Mouse (Mus musculus) left cerebral cortex, adult 8-10 months (tissue): ENCODE data around the gene Hoxc12. TPM values are rescaled to one million over a fixed set of nuclear protein-coding genes. Genes with fewer than 3 reads are reported as not detected.

Source experiments
- DNase-seq, 2 experiments: peaks; one replicate each; pipeline ENCODE4 v3.0.0; 2022; ENCODE audit warnings: low spot score in 2 of 2
- total RNA-seq, 4 experiments: library from RNA; stranded (reverse); gene quantifications; 2 replicates each; pipeline ENCODE4 v1.2.4; 2022

Gene Hoxc12
- total RNA-seq, 4 experiments from 2014 or later = not detected

DNA sequence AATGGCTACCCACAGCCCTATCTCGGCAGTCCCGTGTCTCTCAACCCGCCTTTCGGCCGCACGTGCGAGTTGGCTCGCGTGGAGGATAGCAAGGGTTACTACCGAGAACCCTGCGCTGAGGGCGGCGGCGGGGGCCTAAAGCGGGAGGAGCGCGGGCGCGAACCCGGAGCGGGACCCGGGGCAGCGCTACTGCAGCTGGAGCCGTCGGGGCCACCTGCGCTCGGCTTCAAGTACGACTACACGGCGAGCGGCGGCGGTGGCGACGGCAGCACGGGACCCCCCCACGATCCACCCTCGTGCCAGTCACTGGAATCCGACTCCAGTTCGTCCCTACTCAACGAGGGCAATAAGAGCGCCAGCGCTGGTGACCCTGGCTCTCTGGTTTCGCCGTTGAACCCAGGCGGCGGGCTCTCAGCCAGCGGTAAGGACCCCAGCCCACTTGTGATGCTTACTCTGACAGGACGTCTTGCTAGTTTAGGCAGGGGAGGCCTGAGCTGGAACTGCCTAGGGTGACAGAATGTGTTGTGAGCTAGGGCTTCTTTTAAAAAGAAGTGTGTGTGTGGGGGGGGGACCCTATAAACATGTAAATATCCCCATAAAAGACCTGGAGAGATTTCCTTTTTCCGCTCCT is 594 bp downstream of the Hoxc12 start:
- DNase-seq = no peak

DNA sequence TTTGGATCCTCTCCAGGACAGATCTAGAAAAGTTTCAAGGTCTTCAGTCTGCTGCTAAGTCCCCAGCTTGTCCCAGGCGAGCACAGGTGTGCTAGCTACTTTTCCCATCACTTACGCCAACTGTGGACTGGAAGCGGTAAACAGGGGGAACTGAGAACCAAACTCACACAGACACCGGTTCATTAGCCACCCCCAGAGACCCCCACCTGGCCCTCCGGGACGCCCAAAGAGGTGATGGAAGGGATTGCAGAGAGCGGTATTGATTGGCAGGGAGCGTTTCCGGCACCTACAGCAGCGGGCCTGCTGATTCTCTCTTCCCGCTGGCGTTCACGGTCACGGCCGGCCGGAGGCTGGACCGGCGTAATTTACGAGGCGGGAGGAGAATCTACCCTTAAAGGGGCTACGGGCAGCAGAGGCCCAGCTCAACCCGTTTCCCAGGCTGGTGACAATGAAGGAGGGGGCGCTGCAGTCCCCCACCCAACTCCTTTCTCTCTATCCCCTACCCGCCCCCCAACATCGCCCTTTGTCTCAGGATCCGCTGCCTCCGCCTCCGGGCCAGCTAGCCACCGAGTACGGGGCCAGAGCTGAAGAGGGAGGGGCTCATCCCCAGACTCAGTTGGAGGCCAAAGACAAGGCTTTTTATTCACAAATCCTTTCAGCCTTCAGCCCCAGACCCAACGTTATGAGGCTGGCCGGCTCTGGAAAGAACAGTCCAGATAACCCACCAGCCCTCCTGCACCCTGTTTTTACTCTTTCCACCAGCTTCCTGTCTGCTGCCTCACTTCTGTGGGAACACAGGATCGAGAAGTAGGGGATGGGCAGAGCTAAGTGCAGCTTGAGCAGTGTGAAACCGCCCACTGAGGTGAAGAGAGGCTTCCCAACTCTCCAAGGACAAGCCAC is 2.9 kb downstream of the Hoxc12 start:
- DNase-seq = no peak

DNA sequence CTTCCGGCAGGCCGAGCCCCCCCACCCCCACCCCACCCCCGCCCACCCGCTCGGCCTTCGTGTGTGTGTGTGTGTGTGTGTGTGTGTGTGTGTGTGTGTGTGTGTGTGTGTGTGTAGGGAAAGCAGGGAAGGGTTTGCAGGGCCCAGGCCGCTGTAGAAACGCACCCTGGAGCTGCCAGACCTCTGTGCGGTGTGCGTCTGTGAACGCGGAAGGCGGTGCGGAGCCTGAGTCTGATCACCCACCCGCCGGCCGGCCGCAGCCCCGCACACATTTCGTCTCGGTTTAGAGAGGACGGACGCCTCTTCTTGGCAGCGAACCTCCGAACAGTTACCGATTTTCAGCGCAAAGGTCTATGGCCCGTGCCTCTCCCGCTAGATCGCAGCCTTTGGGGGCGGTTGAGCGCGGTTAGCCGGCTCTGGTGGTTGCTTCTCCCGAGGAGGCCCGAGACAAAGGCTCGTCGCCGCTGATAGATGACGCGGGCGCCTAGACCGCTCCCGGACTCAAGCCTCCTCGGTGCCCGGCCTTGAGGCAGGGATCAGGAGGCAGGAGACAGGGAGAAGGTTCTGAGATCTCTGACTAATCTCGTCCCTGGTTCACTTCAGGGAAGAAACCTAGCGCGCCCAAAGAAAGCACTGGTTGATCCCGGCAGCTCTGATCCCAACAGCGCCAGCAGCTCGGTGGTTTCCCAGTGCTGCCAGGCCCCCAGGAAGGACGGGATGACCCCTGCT is 6.3 kb downstream of the Hoxc12 start:
- DNase-seq = no peak

DNA sequence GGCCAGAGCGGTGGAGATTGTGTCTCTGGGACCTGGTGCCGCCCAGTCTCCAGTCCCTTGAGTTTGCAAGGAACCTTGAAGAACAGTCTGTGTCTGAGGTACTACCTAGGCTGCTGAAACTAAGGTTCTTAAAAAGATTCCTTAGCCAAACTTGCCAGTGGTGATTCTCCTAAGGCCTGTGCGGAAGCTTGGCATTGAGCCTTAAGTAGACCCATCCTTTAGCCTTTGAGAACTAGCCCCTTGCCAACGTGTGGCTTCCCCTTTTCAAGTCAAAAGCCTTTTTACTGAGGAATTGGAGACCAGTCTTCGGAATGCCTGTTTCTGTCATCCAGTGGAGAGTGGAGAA is 6.9 kb downstream of the Hoxc12 start:
- no peak for DNase-seq

DNA sequence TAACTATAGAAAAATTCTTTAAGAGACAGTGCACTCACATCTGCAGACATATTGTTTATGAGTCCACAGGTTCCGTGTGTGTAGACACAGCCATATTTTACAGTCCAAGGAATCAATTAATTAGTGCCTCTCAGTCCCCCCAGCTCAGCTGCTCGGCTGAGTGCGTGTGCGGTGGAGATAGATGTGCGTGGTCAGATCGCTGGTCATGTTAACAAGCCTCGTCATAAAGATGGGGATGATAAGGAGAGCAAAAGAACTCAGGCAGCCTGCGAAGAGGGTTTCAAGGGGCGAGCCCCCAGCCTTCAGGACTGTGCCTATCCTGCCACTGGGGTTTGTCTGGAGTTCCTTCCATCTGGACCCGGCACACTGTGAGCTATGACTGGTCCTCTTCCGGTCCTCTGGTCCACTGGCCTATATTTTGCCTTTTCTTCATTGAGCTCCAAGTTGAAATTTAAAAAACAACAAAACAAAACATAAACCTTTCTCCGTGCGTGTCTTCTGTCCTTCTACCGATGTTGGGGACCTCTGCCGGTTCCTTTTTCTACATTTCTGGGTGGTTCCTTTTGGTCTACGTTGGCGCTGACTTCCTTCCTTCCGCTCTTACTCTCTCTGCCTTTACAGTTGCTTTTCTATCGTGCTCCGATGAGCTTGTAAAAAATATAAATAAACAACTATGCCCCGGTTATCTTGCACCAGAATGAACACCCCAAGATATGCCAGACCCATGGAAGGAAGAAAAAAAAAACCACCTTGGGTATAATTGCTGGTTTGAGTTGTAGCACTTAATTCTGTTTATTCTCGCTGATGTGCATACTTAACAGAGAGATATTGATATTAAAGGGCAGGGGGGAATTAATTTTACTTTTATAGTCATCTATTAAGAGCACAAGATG is 8.9 kb downstream of the Hoxc12 start:
- no peak for DNase-seq

DNA sequence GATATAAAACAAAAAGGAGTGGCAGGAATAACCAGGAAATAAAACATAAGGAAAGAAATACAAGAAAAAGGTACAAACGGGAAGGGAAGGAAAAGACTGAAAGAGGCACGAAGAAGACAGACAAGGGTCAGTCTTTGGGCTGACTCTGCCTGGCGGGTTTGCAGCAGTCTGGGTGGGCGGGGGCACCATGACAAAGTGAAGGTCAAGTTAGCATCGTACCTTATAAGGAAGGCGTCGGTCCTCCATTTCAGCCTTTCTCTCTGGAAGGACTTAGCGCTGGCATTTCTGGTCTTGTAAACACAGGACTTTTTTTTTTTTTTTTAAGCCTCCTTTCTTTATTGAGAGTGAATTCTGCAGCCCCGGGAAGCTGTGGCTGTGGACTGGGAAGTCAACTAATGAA is 10.7 kb downstream of the Hoxc12 start:
- DNase-seq = no peak

DNA sequence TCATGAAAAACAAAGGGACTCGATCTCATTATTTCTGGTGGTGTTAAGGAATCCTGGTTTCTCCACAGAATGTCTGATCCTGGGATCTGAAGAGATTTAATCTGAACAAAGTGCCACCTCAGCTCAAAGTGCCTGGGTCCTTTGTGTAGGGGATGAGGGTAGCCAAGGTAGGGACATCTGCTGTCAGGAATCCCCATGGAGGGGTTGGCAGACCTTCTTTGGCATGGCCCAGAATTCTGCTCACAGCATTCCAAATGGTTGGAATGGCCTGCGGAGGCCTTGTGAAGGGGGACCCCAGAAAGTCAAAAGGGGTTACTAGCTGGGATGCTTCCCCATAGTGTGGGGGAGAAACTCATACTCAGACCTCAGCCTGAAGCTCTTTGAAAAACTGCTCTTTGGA is 12.3 kb downstream of the Hoxc12 start:
- DNase-seq = no peak

DNA sequence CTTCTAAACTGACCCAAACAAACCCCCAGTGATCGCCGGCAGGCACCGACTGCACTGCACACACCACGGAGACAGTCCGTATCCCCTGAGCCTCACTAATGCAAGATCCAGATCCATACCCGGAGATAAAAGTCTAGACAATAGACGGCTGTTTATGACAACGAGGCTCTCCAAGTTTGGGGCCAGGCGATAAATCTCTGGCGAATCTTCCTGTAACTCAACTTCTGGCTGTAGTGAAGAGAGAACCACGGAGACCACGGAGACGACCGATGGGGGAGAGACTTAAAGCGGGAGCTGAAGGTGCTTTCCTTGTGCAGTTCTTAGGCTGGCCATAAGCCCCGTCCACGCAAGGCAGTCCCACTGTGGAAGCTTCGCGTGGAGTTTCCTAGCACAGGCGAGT is 13.1 kb downstream of the Hoxc12 start:
- no peak for DNase-seq

DNA sequence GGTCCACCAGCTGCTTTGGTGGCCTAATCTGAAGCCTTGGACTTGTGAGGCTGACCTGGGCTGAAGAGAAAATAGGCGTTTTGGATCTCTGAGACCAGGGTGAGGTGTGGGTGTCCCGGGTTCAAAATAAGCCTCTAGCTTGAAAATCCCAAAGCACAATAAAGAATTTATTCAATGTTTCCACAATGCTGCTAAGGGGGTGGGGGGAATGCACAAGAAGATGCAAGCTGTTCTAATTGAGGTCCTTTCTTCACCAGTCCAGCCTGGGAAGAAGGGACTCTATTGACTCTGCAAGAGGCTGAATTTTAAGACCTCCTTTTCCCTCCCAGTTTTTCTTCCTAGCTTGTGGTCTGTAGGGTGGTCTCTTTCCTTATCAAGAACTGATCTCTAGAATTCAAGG is 14.3 kb downstream of the Hoxc12 start:
- no peak for DNase-seq

DNA sequence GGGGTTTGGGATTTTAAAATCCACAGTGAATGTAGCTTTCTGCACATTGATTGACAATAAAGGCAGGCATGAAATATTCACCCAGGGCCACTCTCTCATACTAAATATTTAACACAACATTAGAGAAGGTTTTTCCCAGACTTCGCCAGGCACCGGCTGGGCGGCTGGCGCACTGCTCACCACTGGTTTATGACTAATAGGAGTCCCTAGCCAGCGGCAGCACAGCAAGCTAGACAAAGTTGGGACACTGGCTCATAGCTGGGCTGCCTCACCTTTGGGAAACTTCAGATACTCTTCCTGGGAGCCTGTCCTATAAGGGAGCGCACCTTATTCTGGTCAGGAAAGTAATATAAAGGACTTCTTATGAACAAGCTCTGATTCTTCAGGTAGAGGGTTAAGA is 17.0 kb downstream of the Hoxc12 start:
- DNase-seq = no peak

DNA sequence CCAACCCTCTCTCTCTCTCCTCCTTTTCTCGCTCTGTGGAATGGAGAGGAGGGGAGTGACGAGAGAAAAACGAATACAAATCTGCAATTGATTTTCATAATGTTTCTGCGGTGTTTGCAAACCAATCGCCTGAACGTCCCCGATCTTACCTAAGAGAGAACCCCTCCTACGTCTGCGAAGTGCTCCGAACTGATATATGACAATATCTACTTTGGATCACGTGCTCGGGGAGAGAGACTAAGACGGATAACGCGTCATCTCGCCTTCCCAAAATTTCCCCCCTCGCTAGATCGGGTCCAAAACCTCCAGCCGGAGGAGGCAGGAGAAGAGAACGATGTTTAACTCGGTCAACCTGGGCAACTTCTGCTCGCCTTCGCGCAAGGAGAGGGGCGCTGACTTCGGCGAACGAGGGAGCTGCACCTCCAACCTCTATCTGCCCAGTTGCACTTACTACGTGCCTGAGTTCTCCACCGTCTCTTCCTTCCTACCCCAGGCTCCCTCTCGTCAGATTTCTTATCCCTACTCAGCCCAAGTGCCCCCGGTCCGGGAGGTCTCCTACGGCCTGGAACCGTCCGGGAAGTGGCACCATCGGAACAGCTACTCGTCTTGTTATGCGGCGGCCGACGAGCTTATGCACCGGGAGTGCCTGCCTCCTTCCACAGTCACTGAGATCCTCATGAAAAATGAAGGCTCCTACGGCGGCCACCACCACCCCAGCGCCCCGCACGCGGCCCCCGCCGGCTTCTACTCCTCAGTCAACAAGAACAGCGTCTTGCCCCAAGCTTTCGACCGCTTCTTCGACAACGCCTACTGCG is 17.8 kb downstream of the Hoxc12 start, which contains the start of gene Hoxc11:
Gene Hoxc11, plus strand, starts transcription at position 236 of the 815 bp plus-strand sequence.
- no peak for DNase-seq

DNA sequence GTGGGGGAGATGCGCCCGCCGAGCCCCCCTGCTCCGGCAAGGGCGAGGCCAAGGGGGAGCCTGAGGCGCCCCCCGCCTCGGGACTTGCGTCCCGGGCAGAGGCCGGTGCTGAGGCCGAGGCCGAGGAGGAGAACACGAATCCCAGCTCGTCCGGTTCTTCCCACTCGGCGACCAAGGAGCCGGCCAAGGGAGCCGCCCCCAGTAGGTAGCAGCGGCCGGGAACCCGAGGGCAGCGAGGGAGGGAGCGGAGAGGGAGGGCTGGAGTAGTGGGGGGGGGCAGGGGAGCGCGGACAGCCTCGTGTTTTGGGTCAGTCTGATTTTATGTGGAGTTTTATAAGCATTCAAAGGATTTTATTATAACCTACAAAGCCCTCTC is 18.4 kb downstream of the Hoxc12 start:
- DNase-seq = no peak

DNA sequence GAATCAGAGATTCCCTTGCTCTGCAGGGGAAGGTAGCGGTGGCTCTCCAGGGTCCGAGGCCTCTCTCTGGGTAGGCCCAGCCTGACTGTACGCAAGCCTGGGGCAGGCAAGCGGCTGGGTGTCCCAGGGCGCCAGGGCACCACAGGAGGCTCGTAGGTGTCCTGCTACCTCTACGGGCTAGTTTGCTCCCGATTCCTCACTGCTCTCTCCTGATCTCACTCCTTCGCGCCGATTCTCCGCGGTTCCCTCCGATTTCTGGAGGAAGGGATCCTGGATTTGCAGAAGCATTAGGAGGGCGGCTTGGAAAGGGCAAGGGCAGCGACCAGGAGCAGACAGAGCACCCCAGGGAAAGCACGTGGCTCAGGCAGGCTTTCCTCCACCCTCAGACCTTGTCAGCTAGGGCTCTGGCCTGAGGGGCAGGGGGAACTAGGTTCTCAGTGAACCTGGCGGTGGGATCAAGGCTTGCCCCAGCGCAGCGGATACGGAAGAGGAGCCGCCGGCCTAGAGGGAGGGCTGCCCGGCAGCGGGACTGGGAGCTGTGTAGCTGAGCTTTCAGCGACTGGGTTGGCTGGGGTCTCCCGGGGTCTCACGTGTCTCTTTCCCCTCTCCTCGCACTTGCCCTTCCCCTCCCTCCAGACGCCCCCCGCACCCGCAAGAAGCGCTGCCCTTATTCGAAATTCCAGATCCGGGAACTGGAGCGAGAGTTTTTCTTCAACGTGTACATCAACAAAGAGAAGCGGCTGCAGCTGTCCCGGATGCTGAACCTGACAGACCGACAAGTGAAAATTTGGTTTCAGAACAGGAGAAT is 19.5 kb downstream of the Hoxc12 start:
- no peak for DNase-seq

DNA sequence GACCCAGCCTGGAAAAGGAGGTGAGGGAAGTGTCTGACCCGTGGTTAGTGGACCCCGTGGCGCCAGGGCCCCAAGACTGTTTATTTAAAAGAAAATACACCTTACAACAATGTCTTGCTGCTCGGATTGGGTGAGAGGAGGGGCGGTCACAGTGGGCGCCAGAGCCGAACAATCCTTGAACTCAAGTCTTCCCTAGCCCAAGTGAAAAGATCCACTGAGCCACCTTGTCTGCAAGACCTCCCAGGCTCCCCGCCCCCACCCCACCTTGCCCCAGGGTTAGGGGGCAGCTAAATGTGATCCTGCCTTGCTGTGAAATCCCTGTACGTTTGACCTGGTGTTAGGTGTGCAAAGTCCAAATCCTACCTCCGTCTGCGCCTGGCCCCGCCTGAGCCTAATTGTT is 20.3 kb downstream of the Hoxc12 start:
- DNase-seq = no peak

DNA sequence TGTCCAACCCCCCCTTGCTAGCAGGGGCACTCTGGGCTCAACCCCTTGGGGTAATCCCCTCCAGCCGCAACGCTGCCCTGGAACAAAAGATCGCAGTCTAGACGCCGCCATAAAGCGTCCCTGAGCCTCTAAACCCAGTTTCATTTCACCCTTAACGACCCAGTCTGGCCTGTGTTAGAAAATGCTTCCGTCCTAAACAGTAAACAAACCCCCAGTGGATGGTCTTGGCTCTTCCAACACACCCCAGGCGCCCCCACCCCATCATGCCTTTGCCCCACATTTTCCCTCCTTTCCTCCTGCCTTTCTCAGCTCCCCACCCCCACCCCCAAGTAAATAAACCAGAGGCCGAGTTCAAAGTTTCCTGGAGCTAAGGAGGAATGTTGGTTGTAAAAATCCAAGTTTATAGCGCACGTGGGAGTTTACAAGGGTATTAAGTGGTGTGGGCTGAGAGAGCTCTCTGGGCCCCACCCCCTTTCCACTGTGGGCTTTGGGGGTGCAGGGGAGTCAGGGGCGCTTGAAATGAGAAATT is 23.2 kb downstream of the Hoxc12 start:
- no peak for DNase-seq

DNA sequence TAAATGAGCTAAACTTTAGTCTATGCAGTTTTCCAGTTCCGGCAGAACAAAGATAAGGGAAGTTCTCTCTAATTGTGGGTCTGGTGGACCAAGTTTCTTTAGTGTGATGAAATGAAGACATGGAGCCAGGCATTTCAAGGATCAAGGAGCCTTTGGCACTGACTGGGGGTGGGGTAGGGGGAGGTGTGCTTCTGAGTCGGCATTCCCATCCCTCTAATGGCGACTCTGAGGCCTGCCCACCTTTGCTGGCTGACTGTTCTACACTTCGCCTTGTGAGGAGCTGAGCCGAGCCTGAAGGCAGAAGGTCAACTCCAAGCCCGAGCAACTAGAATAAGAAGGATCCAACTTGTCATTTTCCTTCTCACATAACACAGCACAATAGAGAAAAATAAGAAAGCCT is 25.2 kb downstream of the Hoxc12 start:
- no peak for DNase-seq

DNA sequence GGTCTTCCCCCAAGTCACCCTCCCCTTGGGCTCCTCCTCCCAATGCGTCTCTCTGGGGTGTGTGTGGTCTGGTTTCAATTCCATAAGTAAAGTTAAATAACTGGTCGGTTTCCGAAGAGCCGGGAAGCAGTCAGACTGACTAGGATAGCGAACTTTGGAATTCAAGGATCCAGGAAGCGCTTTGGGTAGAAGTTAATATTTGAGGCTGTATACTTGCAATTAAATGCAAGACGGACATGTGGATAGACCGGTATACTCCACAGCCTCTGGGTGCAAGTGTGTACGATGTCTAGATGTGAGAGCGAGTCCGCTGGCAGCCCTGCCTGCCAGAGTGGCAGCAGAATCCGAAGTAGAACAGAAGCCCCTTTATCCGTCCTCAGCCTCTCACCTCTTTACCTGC is 25.9 kb downstream of the Hoxc12 start:
- no peak for DNase-seq

DNA sequence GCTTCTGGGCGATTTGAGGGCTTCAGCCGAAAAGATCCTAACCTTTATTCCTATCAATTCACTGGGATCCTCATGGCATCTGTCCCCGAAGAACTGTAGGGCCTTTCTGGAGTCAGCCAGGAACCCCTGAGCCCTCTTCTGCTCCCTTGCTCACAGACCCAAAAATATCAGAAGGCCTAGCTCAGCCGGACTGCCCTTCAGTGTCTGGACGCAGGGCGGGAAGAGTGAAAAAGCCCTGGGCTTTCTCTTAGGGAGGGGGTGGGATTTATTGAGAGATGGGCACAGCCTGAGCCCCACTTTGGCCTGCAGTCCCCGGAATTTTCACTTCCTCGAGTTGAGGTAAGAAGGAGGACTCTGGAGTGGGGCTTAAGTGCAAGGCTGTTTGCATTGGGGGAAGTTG is 26.7 kb downstream of the Hoxc12 start:
- no peak for DNase-seq
